Mouse (Mus musculus) embryo, embryonic 10 days (tissue): ENCODE measurements around the gene Kif26b.
A peak's percentile ranks its signal among the peaks of the same experiment; 100 is the strongest.

ENCODE experiments used
- DNase-seq: peaks from one replicate; pipeline ENCODE4 v3.0.0-alpha.2; 2015; ENCODE audit warnings: low spot score

Kif26b gene

GRCm38 (mm10) chr1:178590229-178591171 lies 61.6 kb downstream of the Kif26b start:
- DNase-seq: no peak

DNA sequence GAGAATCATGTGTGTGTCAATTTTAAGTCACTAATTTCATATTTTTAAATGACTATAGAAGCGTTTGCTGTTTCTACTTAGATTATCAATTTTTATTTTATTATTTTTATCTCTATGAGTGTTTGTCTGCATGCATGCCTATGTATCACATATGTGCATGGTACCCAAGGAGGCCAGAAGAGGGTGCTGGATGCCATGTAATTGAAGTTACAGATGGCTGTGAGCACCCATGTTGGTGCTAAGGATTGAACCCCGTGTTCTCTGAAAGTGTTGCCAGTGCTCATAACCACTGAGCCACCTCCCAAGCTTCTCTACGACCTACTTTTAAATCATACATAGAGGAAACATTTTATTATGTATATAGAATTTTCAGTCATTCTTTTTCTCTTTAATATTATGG lies 68.2 kb downstream of the Kif26b start:
- no peak for DNase-seq

DNA sequence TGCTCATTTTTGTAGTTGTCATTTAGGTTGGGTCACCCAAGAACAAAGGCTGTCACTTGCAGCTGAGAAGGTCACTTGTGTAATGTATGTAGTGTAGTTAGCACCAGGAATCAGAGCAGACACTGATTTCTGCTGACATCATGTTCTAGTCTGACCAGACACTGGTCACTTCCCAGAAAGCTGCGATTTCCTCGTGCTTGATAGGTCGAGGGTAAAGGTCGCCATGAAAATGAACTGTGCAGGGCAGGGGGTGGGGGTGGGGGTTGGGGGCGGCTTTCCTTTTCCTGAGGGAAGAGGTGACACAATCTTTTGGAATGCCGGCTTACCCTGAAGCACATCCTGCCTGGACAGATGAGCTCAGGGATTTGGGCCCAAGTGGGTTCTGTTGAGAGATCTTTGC lies 68.8 kb downstream of the Kif26b start:
- no peak for DNase-seq

- no peak for DNase-seq
Measured at GRCm38 (mm10) chr1:178600851-178601569, 72.1 kb downstream of the Kif26b start.

DNA sequence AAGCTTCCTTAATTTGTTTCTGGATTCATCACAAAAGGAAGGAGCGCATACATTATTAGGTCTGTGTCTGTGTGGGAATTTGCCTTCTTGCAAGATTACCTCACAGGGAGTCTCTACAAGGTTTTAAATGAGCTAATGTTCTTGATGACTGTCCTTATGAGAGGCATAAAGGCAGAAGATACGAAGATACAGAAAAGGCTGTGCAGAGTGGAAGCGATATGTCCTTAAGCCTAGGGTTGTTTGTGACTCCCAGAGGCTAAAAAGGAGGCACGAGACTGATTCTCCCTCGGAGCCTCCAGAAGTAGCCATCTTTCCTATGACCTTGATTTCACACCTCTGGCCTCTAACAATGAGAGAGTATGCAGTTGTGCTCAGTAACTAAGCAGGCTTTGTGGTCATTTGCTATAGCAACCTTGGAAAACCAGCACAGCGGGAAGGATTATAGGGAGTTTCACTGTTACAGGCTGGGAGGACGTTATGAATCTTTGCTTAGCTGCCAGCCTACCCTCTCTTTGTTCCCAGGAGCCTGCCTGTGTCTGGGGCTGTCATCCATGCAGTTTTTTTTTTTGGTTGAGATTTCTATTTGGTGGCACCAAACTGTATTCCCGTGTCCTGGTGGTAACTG lies 80.3 kb downstream of the Kif26b start:
- no peak for DNase-seq

DNA sequence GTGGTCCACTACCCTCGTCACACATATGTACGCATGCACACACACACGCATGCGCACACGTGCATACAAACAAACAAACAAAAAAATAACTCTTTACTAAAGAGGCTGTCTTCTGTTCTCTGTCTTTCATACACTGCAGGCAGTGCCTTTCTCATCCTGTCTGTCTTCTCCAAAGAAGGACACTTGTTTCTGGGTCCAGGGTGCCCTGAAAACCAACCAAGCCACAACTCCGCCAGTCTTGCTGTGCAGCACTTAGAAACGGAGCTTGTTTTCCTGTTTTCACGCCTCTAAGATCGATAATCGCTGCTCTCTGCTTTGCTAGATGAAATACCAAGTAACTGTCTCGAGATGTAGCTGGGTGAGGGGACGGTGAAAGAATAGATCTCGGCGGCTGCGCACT lies 82.6 kb downstream of the Kif26b start:
- no peak for DNase-seq

DNA sequence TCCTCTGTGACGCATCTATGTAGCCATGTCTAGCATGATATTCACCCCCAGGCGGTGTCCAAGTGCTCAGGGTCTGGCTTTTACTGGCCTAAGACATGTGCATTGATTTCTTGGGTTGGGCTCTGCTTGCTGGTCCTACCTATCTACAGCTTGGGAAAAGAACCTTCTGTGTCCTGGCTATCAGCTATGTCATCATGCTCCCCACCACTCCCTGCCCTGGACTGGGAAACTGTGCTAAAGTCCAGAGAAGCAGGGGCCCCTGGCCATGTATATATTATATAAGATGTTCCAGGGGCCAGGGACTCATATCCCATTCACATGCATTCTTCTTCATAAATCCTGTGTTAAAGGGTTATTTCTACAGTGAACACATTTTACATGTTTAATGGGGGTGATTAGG lies 92.4 kb downstream of the Kif26b start:
- DNase-seq: no peak

- DNase-seq: no peak
Measured at GRCm38 (mm10) chr1:178623889-178624288, 95.0 kb downstream of the Kif26b start.

DNA sequence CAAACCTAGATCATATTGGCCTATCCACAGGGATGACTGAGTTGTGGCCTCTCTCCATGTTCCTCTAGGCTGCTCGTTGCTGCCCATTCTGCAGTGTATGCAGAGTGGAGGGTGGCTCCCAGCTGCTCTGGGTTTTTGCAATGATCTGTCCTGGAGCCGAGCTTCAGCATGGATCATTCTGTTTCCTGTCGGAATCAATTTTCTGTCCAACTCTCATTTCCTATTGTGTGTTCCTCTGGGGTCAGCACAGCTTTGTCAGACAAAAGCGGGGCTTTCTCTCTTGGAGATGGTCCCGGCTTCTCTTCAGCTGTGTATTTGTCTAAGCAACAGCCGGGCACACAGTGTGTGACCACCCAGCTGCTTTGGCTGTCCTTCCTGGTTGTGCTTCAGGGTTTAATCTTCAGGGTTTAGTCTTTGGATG lies 98.0 kb downstream of the Kif26b start:
- DNase-seq: no peak

GRCm38 (mm10) chr1:178630042-178630441 lies 101.1 kb downstream of the Kif26b start:
- DNase-seq: no peak

GRCm38 (mm10) chr1:178631863-178632262 lies 102.9 kb downstream of the Kif26b start:
- no peak for DNase-seq

DNA sequence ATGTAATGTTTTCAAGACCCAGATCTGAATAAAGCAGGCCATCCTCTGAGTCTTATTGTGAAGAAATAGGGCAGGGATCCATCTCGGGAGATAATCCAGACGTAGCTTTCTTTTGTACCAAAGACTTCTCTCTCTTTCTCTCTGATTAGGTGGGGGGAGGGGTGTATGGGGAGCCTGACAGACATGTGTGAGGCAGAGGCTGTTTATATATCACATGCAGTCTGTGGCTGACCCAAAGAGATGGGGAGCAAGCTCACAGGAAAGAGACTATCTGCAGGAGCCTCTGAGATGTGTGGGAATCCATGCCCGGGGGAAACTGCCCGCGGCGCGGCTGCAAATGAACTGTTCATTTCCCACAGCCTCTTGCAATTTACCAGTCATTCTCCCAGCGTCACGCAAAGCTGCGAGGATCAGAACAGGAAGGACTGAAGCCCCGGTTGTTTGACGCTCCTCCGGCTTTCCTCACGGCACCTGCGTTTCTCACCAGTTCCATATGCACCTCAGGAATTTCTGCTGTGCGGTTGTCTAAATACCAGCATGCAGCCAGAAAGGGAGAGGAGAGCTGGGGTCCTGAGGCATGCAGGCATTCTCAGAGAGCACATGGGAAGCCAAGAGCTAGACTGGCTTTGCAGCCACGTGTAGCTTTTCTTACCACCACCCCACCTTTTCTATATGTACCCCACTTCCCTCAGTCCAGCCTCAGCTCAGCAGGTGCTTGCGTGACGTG lies 105.6 kb downstream of the Kif26b start:
- no peak for DNase-seq

DNA sequence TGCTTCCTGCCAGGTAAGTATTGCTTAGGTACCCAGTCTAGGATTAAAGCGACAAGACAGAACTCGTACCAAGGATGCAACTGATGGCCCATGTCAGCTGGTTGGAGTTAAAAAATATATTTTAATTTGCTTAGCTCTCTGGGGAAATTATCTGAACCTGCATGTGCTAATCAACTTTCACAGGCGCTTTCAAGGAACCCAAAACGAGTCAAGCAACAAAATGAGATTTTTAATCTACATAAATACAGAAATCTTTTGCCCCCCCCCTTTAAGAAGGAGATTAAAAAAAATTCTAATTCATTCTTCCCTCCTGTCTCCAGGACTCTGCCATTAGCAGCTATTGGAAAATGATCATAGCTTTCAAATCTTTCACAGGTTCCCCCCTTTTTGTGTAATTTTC lies 106.5 kb downstream of the Kif26b start:
- DNase-seq: no peak

DNA sequence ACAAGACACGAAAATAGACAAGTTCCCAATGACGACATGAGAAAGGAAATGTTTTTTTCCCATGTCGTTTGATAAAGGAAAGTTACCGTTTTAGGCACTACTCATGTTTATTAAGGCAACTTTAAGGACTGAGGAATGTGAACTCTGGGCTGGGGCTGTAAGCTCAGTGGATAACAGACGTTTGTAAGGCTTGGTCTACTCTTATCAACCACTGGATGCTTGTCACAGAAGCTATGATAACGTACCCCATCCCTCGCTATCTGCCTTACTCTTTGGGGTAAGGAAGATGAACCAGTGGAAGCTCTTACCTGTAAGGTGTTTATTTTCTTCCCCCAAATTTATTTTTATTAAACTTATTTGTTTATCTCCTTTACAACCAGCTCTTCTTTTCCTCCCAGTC lies 108.4 kb downstream of the Kif26b start:
- no peak for DNase-seq

DNA sequence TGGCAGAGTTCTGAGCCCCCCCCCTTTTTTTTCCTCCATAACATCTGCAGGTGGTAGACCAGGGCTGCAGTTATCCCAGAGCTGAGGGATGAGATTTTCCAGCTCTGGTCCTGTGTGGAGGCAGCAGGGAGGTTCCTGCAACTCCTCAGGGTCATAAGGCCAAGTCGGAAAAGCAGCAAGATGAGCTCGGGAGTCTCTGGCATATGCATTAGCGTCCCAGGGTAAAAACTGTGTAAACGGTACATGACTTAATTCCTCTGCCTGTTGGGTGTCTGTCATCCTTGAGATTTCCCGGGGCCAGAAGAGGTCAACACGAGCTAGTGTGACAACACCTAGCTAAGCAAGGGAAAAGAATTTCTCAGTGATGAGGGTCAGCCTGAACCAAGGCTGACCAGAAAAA lies 111.0 kb downstream of the Kif26b start:
- DNase-seq: peak; percentile 67

DNA sequence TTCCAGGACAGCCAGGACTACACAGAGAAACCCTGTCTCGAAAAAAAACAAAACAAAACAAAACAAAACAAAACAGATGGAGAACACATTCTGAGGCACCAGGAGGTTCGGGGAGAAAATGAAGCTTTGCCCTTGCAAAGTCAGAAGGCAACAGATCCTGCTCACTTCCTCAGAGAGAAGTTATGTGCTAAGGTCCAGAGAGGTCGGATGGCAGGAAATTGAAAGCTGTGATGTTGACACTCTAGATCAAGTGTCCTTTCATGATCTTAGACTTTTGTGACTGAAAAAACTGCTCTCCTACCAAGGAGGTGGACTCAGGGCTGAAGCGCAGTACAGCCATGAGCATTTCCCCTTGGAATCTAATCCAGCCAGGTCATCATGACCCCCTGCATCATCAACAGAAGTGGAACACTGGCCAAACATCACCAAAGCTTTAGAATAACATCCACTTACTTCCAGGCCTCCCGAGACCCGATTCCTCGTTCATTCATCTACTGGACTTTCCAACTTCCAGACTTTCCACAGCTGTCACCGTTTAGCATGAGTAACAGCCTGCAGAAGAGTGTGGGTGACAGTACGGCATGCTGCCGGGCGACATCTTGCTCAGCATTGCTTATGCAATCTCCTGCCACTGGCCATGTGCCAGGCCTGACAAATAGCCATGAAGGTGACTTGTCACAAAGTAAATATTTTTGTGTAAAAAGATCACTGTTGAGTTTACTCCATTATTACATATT lies 112.0 kb downstream of the Kif26b start:
- peak; percentile 39 for DNase-seq

DNA sequence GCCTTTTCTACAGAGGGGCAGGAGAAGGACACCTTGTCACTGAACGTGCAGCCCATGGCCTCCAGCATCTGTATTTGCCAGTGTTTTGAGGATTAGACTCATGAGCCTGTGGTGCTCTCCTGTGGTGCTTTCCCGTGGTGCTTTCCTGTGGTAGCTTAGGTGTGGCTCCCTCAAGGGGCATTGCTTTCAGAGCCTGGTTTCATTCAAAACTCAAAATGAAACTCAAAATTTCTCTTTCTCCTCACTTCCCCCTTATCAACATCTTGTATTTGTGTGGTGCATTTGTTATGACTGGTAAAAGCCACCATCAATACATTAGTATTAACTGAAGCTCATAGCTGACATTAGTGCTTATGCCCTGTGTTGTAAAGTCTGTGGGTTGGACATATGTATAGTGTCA lies 112.9 kb downstream of the Kif26b start:
- no peak for DNase-seq

DNA sequence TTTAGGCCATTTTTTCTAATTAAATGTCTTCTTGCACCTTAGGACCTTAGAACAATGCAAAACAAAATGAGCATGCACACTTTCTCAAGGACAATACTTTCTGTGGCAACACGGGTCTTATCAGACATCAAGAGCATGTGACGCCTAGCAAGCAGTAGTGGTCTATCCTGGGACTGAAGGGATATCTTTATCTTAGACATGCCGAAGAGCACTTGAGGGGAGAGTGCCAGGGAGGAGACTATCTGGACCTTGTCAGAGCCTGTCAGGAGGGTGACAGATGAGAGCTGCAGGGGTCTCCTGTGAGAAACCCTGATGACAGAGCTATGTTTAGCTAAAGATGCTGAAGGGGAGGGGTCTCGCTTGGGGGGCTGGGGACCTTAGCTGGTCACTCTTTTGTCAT lies 116.0 kb downstream of the Kif26b start:
- DNase-seq: no peak

- no peak for DNase-seq
Measured at GRCm38 (mm10) chr1:178646589-178646988, 117.7 kb downstream of the Kif26b start.

- DNase-seq: no peak
Measured at GRCm38 (mm10) chr1:178655525-178655924, 126.6 kb downstream of the Kif26b start.

GRCm38 (mm10) chr1:178661035-178661434 lies 132.1 kb downstream of the Kif26b start:
- DNase-seq: no peak
